Mouse (Mus musculus) neural tube, embryonic 15.5 days (tissue): ENCODE measurements at regions not wholly inside any gene's neighbourhood (a gene's known extent, or its start where the extent isn't known, plus 50 kb on each side); places are given as distances from the start of the nearest gene placed in this dataset.

Source experiments
- ATAC-seq: fragments of 200-750 bp; cut with Nextera tagmentation; 2 replicates; pipeline ENCODE4 v1.8.0; 2017; ENCODE audit warnings: mild to moderate bottlenecking, moderate TSS enrichment, moderate library complexity; ENCODE audit not compliant: low FRiP score
- H3K27ac ChIP-seq: fragments of 300-500 bp; sonication (generic); replicated peaks from 2 replicates; pipeline ENCODE4 v1.5.1; 2015; ENCODE audit warnings: mild to moderate bottlenecking, inconsistent platforms
- H3K27me3 ChIP-seq: fragments of 300-500 bp; sonication (generic); replicated peaks from 2 replicates; pipeline ENCODE4 v1.6.1; 2015; ENCODE audit warnings: inconsistent platforms
- H3K36me3 ChIP-seq: fragments of 300-500 bp; sonication (generic); 2 replicates; pipeline ENCODE4 v1.6.1; 2015; ENCODE audit warnings: inconsistent platforms
- H3K4me1 ChIP-seq: fragments of 300-500 bp; sonication (generic); 2 replicates; pipeline ENCODE4 v1.6.1; 2015; ENCODE audit warnings: inconsistent platforms
- H3K4me2 ChIP-seq: fragments of 300-500 bp; sonication (generic); 2 replicates; pipeline ENCODE4 v1.6.1; 2015; ENCODE audit warnings: inconsistent platforms, mild to moderate bottlenecking, moderate library complexity
- H3K4me3 ChIP-seq: fragments of 300-500 bp; sonication (generic); replicated peaks from 2 replicates; pipeline ENCODE4 v1.5.1; 2015; ENCODE audit warnings: mild to moderate bottlenecking, inconsistent platforms
- H3K9ac ChIP-seq: fragments of 300-500 bp; sonication (generic); replicated peaks from 2 replicates; pipeline ENCODE4 v1.6.1; 2015; ENCODE audit warnings: mild to moderate bottlenecking, inconsistent platforms
- H3K9me3 ChIP-seq: fragments of 300-500 bp; sonication (generic); replicated peaks from 2 replicates; pipeline ENCODE4 v1.6.1; 2016; ENCODE audit warnings: inconsistent platforms
- WGBS: fragments of 180-500 bp; shearing (Covaris S2); methylation state at CpG from one replicate; pipeline ENCODE4 v1.1.7; 2015; ENCODE audit warnings: mixed read lengths; 5-methylcytosine and 5-hydroxymethylcytosine counted together

- Histone ChIP-seq H3K4me1 (no peaks in the 10 kb centered on the region), H3K9me3 (no peaks in the 10 kb centered on the region), H3K27ac (no peak overlapping the region), H3K4me2 (no peak overlapping the region), H3K9ac (no peak overlapping the region), H3K4me3 (no peak overlapping the region), H3K36me3 (no peaks in the 10 kb centered on the region), H3K27me3 (no peaks in the 10 kb centered on the region)
- 89% methylated on average over 1 of the region's 1 CpGs for whole genome bisulfite sequencing
- no peak for ATAC-seq
Observed at GRCm38 (mm10) chr2:135560856-135561255, 98.0 kb upstream of the Plcb4 start.

GRCm38 (mm10) chr2:135561716-135562115 is 97.1 kb upstream of the Plcb4 start:
- no peak overlapping the region for H3K9ac ChIP-seq
- H3K36me3 ChIP-seq = no peaks in the 10 kb centered on the region
- ATAC-seq = no peak
- no peaks in the 10 kb centered on the region for H3K27me3 ChIP-seq
- no peak overlapping the region for H3K27ac ChIP-seq
- no peak overlapping the region for H3K4me2 ChIP-seq
- WGBS = 76% methylated on average over 7 of the region's 7 CpGs
- H3K9me3 ChIP-seq = no peaks in the 10 kb centered on the region
- H3K4me1 ChIP-seq = no peaks in the 10 kb centered on the region
- H3K4me3 ChIP-seq = no peak overlapping the region

- Histone ChIP-seq H3K4me1 (no peaks in the 10 kb centered on the region), H3K36me3 (no peaks in the 10 kb centered on the region), H3K9me3 (no peaks in the 10 kb centered on the region), H3K4me3 (no peak overlapping the region), H3K27ac (no peak overlapping the region), H3K27me3 (no peaks in the 10 kb centered on the region), H3K4me2 (no peak overlapping the region), H3K9ac (no peak overlapping the region)
- ATAC-seq = no peak
- 84% methylated on average over 10 of the region's 10 CpGs for WGBS
Observed at GRCm38 (mm10) chr2:135562140-135562890, 96.5 kb upstream of the Plcb4 start.

GRCm38 (mm10) chr2:135564231-135564630 is 94.6 kb upstream of the Plcb4 start:
- no peaks in the 10 kb centered on the region for H3K36me3 ChIP-seq
- no peaks in the 10 kb centered on the region for H3K4me1 ChIP-seq
- H3K9me3 ChIP-seq = no peaks in the 10 kb centered on the region
- no peak overlapping the region for H3K9ac ChIP-seq
- no peak overlapping the region for H3K4me2 ChIP-seq
- no peak for ATAC-seq
- H3K4me3 ChIP-seq = no peak overlapping the region
- H3K27ac ChIP-seq = no peak overlapping the region
- WGBS = 71% methylated on average over 4 of the region's 4 CpGs
- no peaks in the 10 kb centered on the region for H3K27me3 ChIP-seq

GRCm38 (mm10) chr2:135568350-135568749 is 90.5 kb upstream of the Plcb4 start:
- Histone ChIP-seq H3K27me3 (no peaks in the 10 kb centered on the region), H3K9me3 (no peaks in the 10 kb centered on the region), H3K27ac (no peak overlapping the region), H3K4me3 (no peak overlapping the region), H3K36me3 (no peaks in the 10 kb centered on the region), H3K4me1 (no peaks in the 10 kb centered on the region), H3K9ac (no peak overlapping the region), H3K4me2 (no peak overlapping the region)
- ATAC-seq = no peak
- 91% methylated on average over 2 of the region's 2 CpGs for WGBS

GRCm38 (mm10) chr2:135571599-135571998 is 87.2 kb upstream of the Plcb4 start:
- no peak overlapping the region for H3K4me2 ChIP-seq
- 71% methylated on average over 5 of the region's 5 CpGs for WGBS
- H3K36me3 ChIP-seq = no peaks in the 10 kb centered on the region
- H3K27me3 ChIP-seq = no peaks in the 10 kb centered on the region
- no peak overlapping the region for H3K27ac ChIP-seq
- H3K4me1 ChIP-seq = no peaks in the 10 kb centered on the region
- H3K9ac ChIP-seq = no peak overlapping the region
- no peaks in the 10 kb centered on the region for H3K9me3 ChIP-seq
- ATAC-seq = no peak
- no peak overlapping the region for H3K4me3 ChIP-seq

GRCm38 (mm10) chr2:135577228-135577627 is 81.6 kb upstream of the Plcb4 start:
- no peak overlapping the region for H3K4me3 ChIP-seq
- no peak overlapping the region for H3K9ac ChIP-seq
- WGBS = 82% methylated on average over 5 of the region's 5 CpGs
- H3K4me2 ChIP-seq = no peak overlapping the region
- H3K9me3 ChIP-seq = no peaks in the 10 kb centered on the region
- H3K4me1 ChIP-seq = 0 out of 2 replicates have a peak, but pooled peaks cover 7% of the 10 kb centered on the region
- H3K36me3 ChIP-seq = no peaks in the 10 kb centered on the region
- no peak for ATAC-seq
- no peaks in the 10 kb centered on the region for H3K27me3 ChIP-seq
- no peak overlapping the region for H3K27ac ChIP-seq

- Histone ChIP-seq H3K9ac (no peak overlapping the region), H3K36me3 (no peaks in the 10 kb centered on the region), H3K4me2 (no peak overlapping the region), H3K4me1 (0 out of 2 replicates have a peak, but pooled peaks cover 7% of the 10 kb centered on the region), H3K27me3 (no peaks in the 10 kb centered on the region), H3K4me3 (no peak overlapping the region), H3K9me3 (no peaks in the 10 kb centered on the region), H3K27ac (no peak overlapping the region)
- WGBS = 42% methylated on average over 5 of the region's 5 CpGs
- ATAC-seq = no peak
Observed at GRCm38 (mm10) chr2:135578135-135578534, 80.7 kb upstream of the Plcb4 start.

- WGBS = 94% methylated on average over 6 of the region's 6 CpGs
- no peak overlapping the region for H3K4me3 ChIP-seq
- 0 out of 2 replicates have a peak, but pooled peaks cover 7% of the 10 kb centered on the region for H3K4me1 ChIP-seq
- no peak for ATAC-seq
- H3K27me3 ChIP-seq = no peaks in the 10 kb centered on the region
- no peaks in the 10 kb centered on the region for H3K9me3 ChIP-seq
- no peak overlapping the region for H3K27ac ChIP-seq
- H3K4me2 ChIP-seq = no peak overlapping the region
- H3K9ac ChIP-seq = no peak overlapping the region
- H3K36me3 ChIP-seq = no peaks in the 10 kb centered on the region
Observed at GRCm38 (mm10) chr2:135579514-135579913, 79.3 kb upstream of the Plcb4 start.

GRCm38 (mm10) chr2:135580051-135580450 is 78.8 kb upstream of the Plcb4 start:
- no peaks in the 10 kb centered on the region for H3K9me3 ChIP-seq
- H3K4me2 ChIP-seq = no peak overlapping the region
- no peak overlapping the region for H3K27ac ChIP-seq
- H3K36me3 ChIP-seq = no peaks in the 10 kb centered on the region
- ATAC-seq = no peak
- no peak overlapping the region for H3K9ac ChIP-seq
- 0 out of 2 replicates have a peak, but pooled peaks cover 7% of the 10 kb centered on the region for H3K4me1 ChIP-seq
- H3K4me3 ChIP-seq = no peak overlapping the region
- WGBS = 80% methylated on average over 4 of the region's 4 CpGs
- H3K27me3 ChIP-seq = no peaks in the 10 kb centered on the region

- no peak overlapping the region for H3K9ac ChIP-seq
- WGBS = 35% methylated on average over 8 of the region's 8 CpGs
- 0 out of 2 replicates have a peak, but pooled peaks cover 7% of the 10 kb centered on the region for H3K4me1 ChIP-seq
- no peak overlapping the region for H3K4me3 ChIP-seq
- no peaks in the 10 kb centered on the region for H3K36me3 ChIP-seq
- H3K4me2 ChIP-seq = no peak overlapping the region
- no peak for ATAC-seq
- H3K27ac ChIP-seq = no peak overlapping the region
- no peaks in the 10 kb centered on the region for H3K27me3 ChIP-seq
- no peaks in the 10 kb centered on the region for H3K9me3 ChIP-seq
Observed at GRCm38 (mm10) chr2:135582341-135582740, 76.5 kb upstream of the Plcb4 start.

GRCm38 (mm10) chr2:135606306-135606705 is 52.5 kb upstream of the Plcb4 start:
- Histone ChIP-seq H3K36me3 (no peaks in the 10 kb centered on the region), H3K9me3 (no peaks in the 10 kb centered on the region), H3K27me3 (no peaks in the 10 kb centered on the region), H3K4me2 (no peak overlapping the region), H3K4me3 (no peak overlapping the region), H3K9ac (no peak overlapping the region), H3K27ac (no peak overlapping the region), H3K4me1 (no peaks in the 10 kb centered on the region)
- no peak for ATAC-seq
